In the genomic region with DNA sequence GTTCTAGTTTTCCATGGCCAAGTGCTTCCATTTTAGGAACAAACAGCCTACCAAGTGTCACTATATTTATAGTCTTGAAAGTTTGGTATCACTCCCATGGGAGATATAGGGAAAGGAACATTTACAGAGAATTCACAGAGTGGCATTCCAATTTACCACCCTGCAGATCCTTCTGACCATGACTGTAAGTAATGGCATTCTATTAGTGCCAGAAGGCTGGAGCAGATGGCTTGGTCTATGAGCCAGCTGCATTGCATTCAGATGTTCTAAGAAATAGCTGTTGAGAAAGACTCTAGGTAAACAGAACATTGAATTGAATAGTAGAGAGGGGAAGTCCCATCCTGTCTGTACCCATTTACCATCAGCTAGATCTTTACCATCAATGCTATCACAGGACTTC, we compare ENCODE assay signal across 18 mouse cellular contexts.
DNase-seq lines count a peak whose midpoint lies in the region; ATAC-seq and TF ChIP-seq lines count a peak whose summit lies in the region.
"Had no signal": no experiment of that assay in that cellular context is flagged by ENCODE, and none has a peak within 500 bp of the region (broad histone marks: within the 10 kb centered on the region; RNA-seq: fewer than 3 reads in every experiment).

No protein-coding gene starts in this region.

- peak; percentile 57 for DNase-seq in layer of hippocampus, adult 11-12 months (ENCODE audit: low spot score)
- no peak for DNase-seq in layer of hippocampus, postnatal 10 days (ENCODE audit: low spot score in 2 of 2)
- peak; percentile 53 to 77 for DNase-seq in cerebellum, adult 2 months
- peak; percentile 50 to 62 for DNase-seq in cerebellum, postnatal 25 days
- peak; percentile 58 for DNase-seq in layer of hippocampus, adult 9-11 months
- no peak for DNase-seq in lung, postnatal 14 days
- DNase-seq: adrenal gland, postnatal 14 days; kidney, adult 18-20 months; kidney, postnatal 10 days; liver had no signal

- no peak for ATAC-seq in kidney, embryonic 14.5 days (ENCODE audit: low FRiP score, low TSS enrichment)
- ATAC-seq: CD4-positive, CD25-positive, alpha-beta regulatory T cell, adult 4 months; inflammation-experienced regulatory T-cells, adult 6 months had no signal

- no peak for TF ChIP-seq CTCF in cerebellum, adult 2 months (IDR thresholded peaks at IDR 0.05; ENCODE audit: borderline replicate concordance, insufficient read depth, low read depth, low read length)

- no peak overlapping the region for H3K27ac ChIP-seq in cerebellum, adult 2 months (ENCODE audit: insufficient read depth, low read length)
- H3K27ac ChIP-seq in kidney, embryonic 14.5 days (ENCODE audit: low read depth, low read length), result no peak overlapping the region
- H3K27ac ChIP-seq: hindbrain, embryonic 13.5 days; limb, embryonic 10.5 days; liver, embryonic 15.5 days; macrophage; stomach, postnatal 0 days had no signal

- H3K4me2 ChIP-seq in kidney, embryonic 14.5 days (replicated peaks; ENCODE audit: low read depth, low read length), result no peak overlapping the region
- H3K4me2 ChIP-seq: hindbrain, embryonic 13.5 days; liver, embryonic 15.5 days had no signal

- H3K9ac ChIP-seq in kidney, embryonic 14.5 days (ENCODE audit: low read depth, low read length), result no peak overlapping the region
- H3K9ac ChIP-seq: hindbrain, embryonic 13.5 days; liver, embryonic 15.5 days had no signal

- H3K9me3 ChIP-seq in kidney, embryonic 14.5 days (ENCODE audit: control insufficient read depth, low read length), result no peaks in the 10 kb centered on the region
- H3K9me3 ChIP-seq: hindbrain, embryonic 13.5 days; limb, embryonic 10.5 days; liver, embryonic 15.5 days had no signal

- H3K4me3 ChIP-seq in cerebellum, adult 2 months (replicated peaks; ENCODE audit: insufficient read depth, low read depth, low read length), result no peak overlapping the region
- no peak overlapping the region for H3K4me3 ChIP-seq in kidney, embryonic 14.5 days (ENCODE audit: low read length)
- H3K4me3 ChIP-seq: hindbrain, embryonic 13.5 days; limb, embryonic 10.5 days; liver, embryonic 15.5 days had no signal

- H3K4me1 ChIP-seq in cerebellum, adult 2 months (ENCODE audit: control insufficient read depth, insufficient read depth, low read length), result peaks cover 8% of the 10 kb centered on the region; the same call in 1 of the 2 replicates
- no peaks in the 10 kb centered on the region for H3K4me1 ChIP-seq in kidney, embryonic 14.5 days (ENCODE audit: control insufficient read depth, insufficient read depth, low read length)
- H3K4me1 ChIP-seq: hindbrain, embryonic 13.5 days; limb, embryonic 10.5 days; liver, embryonic 15.5 days had no signal

- no peak for TF ChIP-seq POLR2A in cerebellum, adult 2 months (IDR thresholded peaks at IDR 0.05; ENCODE audit: borderline replicate concordance, insufficient read depth, low read length)

- no peaks in the 10 kb centered on the region for H3K36me3 ChIP-seq in kidney, embryonic 14.5 days (ENCODE audit: control insufficient read depth, insufficient read depth, low read length)
- H3K36me3 ChIP-seq: hindbrain, embryonic 13.5 days; limb, embryonic 10.5 days; liver, embryonic 15.5 days had no signal

- no peaks in the 10 kb centered on the region for H3K27me3 ChIP-seq in cerebellum, adult 2 months (ENCODE audit: control insufficient read depth, insufficient read depth, low read length)
- no peaks in the 10 kb centered on the region for H3K27me3 ChIP-seq in kidney, embryonic 14.5 days (ENCODE audit: control insufficient read depth, insufficient read depth, low read length)
- H3K27me3 ChIP-seq: hindbrain, embryonic 13.5 days; liver, embryonic 15.5 days had no signal

Comparison
In these comparisons a context has a peak if more than half of its experiments do, and no peak if none do; other contexts are left out.
1. DNase-seq: peak in layer of hippocampus, adult 11-12 months (single experiment), cerebellum, adult 2 months (2 of 2), cerebellum, postnatal 25 days (2 of 2) and layer of hippocampus, adult 9-11 months (single experiment); none in layer of hippocampus, postnatal 10 days (0 of 2) and lung, postnatal 14 days (single experiment).